Mouse (Mus musculus): ENCODE results near the gene Sys1. TPM values are rescaled to one million over a fixed set of nuclear protein-coding genes. Genes with fewer than 3 reads are reported as not detected.

Sys1 gene
- total and polyA plus RNA-seq, 3 experiments, result 85.8 to 94.3 TPM; not detected in 1

DNA sequence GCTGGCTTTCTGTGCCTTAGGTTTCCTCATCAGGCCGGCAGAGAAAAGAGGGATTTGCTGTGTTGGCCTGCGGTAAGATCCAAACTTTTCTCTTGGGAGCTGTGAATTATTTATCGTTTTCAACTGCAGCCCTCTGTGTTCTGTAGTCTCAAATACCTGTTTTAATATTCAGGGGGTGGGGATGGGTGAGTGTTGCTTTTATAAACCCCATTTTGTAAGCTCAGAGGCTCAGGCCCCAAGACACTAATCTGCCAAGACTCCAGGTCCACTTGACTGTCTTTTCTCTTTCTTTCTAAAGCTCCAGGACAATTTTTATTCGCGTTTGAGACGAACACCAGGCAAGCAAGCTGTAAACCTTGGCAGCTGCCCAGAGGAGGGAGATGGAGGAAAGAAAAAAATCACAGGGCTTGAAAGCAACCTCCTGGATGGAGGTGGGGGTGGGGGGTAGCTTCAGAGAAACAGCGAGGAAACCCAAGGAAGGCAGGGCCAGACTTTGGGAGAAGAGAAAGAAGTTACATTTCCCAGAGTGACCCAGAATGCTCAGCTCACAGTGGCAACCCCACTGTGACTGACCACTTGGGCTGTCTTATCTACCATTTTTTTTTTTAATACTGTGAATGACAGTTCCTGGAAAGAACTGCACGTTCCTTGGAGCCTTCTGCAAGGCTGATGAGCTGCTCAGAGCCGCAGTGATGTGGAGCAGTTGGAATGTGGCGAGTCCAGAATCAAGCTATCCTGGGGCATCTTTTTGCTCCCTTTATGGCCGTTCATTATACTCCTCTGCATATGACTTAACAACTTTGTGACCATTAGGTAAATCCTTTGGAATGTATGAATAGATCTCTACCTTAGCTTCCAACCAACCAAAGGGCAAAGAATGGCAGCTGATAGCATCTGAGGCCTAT is 61.8 kb downstream of the Sys1 start:
- peaks cover 2 to 16% of the 10 kb centered on the region in 2 experiments for H3K4me1 ChIP-seq (ENCODE audit: control insufficient read depth in 1 of 2, insufficient read depth in 2 of 2, low read length in 2 of 2)
- TF ChIP-seq POLR2A (IDR thresholded peaks at IDR 0.05; ENCODE audit: control insufficient read depth in 1 of 2, insufficient read depth in 1 of 2, low read depth in 1 of 2, low read length in 2 of 2, poor library complexity in 1 of 2) (no peak), ZMIZ1 (IDR thresholded peaks at IDR 0.05; ENCODE audit: low read depth, low read length) (no peak), E2F4 (IDR thresholded peaks at IDR 0.05; ENCODE audit: borderline replicate concordance, low read depth, low read length) (no peak), TCF12 (IDR thresholded peaks at IDR 0.05; ENCODE audit: low read depth, low read length) (no peak), USF2 (IDR thresholded peaks at IDR 0.05; ENCODE audit: borderline replicate concordance in 1 of 2, insufficient read depth in 1 of 2, low read depth in 1 of 2, low read length in 2 of 2) (no peak), GATA1 (IDR thresholded peaks at IDR 0.05; ENCODE audit: low read depth, low read length) (no peak)
- H3K4me3 ChIP-seq (ENCODE audit: control insufficient read depth in 1 of 2, insufficient read depth in 1 of 2, low read depth in 2 of 2, low read length in 2 of 2), result no peak overlapping the region
- H3K9me3 ChIP-seq (replicated peaks; ENCODE audit: insufficient read depth, low read length), result no peaks in the 10 kb centered on the region
- no peak overlapping the region for H3K9ac ChIP-seq (ENCODE audit: control insufficient read depth, low read depth, low read length, poor library complexity, severe bottlenecking)
- H3K79me2 ChIP-seq (ENCODE audit: control insufficient read depth, insufficient read depth, low read length, poor library complexity), result peaks cover under 1% of the 10 kb centered on the region; the same call in 1 of the 2 replicates
- H3K27ac ChIP-seq (ENCODE audit: control insufficient read depth, low read depth, low read length), result no peak overlapping the region
- DNase-seq (ENCODE audit: low read depth, low spot score), result no peak
- H3K36me3 ChIP-seq (ENCODE audit: control insufficient read depth in 1 of 2, insufficient read depth in 2 of 2, low read length in 2 of 2), result peaks cover 0 to 12% of the 10 kb centered on the region in 2 experiments; a peak in 2 of 4 replicates
- no peaks in the 10 kb centered on the region for H3K27me3 ChIP-seq (ENCODE audit: control insufficient read depth in 1 of 2, insufficient read depth in 2 of 2, low read length in 2 of 2)

DNA sequence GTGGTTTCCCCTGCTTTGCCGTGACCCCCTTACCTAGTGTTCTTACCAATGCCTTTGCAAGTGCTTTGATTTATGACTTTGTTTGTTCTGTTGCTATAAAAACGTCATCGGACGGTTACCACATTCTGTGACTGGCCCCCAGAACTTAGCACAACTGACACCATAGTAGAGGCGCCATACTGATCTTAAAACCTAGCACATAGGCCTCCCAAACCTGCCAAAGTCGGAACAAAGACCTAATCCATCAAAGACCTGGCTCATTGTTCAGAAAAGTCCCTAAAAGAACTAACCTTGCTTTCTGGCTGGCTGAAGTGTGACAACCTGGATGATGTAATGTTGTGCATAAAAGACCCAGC is 62.4 kb downstream of the Sys1 start:
- Histone ChIP-seq H3K36me3 (ENCODE audit: control insufficient read depth in 1 of 2, insufficient read depth in 2 of 2, low read length in 2 of 2) (peaks cover 0 to 12% of the 10 kb centered on the region in 2 experiments; a peak in 2 of 4 replicates), H3K27ac (ENCODE audit: control insufficient read depth, low read depth, low read length) (no peak overlapping the region), H3K79me2 (ENCODE audit: control insufficient read depth, insufficient read depth, low read length, poor library complexity) (peaks cover 3% of the 10 kb centered on the region), H3K27me3 (ENCODE audit: control insufficient read depth in 1 of 2, insufficient read depth in 2 of 2, low read length in 2 of 2) (no peaks in the 10 kb centered on the region), H3K9ac (ENCODE audit: control insufficient read depth, low read depth, low read length, poor library complexity, severe bottlenecking) (no peak overlapping the region), H3K4me3 (ENCODE audit: control insufficient read depth in 1 of 2, insufficient read depth in 1 of 2, low read depth in 2 of 2, low read length in 2 of 2) (no peak overlapping the region), H3K9me3 (replicated peaks; ENCODE audit: insufficient read depth, low read length) (no peaks in the 10 kb centered on the region), H3K4me1 (ENCODE audit: control insufficient read depth in 1 of 2, insufficient read depth in 2 of 2, low read length in 2 of 2) (peaks cover 2 to 16% of the 10 kb centered on the region in 2 experiments)
- no peak for DNase-seq (ENCODE audit: low read depth, low spot score)
- TF ChIP-seq POLR2AphosphoS2 (IDR thresholded peaks at IDR 0.05; ENCODE audit: low read length) (no peak), RAD21 (IDR thresholded peaks at IDR 0.05; ENCODE audit: low read depth, low read length) (no peak), SIN3A (IDR thresholded peaks at IDR 0.05; ENCODE audit: low read length) (no peak), E2F4 (IDR thresholded peaks at IDR 0.05; ENCODE audit: borderline replicate concordance, low read depth, low read length) (no peak), BHLHE40 (IDR thresholded peaks at IDR 0.05; ENCODE audit: borderline replicate concordance, low read depth, low read length) (no peak), USF1 (IDR thresholded peaks at IDR 0.05; ENCODE audit: low read depth, low read length) (no peak), NRF1 (IDR thresholded peaks at IDR 0.05; ENCODE audit: insufficient read depth, low read depth, low read length, poor library complexity, severe bottlenecking) (no peak), EP300 (IDR thresholded peaks at IDR 0.05; ENCODE audit: low read depth in 1 of 2, low read length in 2 of 2) (no peak), NELFE (IDR thresholded peaks at IDR 0.05; ENCODE audit: low read depth, low read length) (no peak), TAL1 (IDR thresholded peaks at IDR 0.05; ENCODE audit: low read length) (no peak), HCFC1 (IDR thresholded peaks at IDR 0.05; ENCODE audit: low read depth, low read length) (no peak), TBP (IDR thresholded peaks at IDR 0.05; ENCODE audit: low read depth, low read length) (no peak), CHD2 (IDR thresholded peaks at IDR 0.05; ENCODE audit: low read length) (no peak), ETS1 (IDR thresholded peaks at IDR 0.05; ENCODE audit: low read depth, low read length) (no peak), ZC3H11A (IDR thresholded peaks at IDR 0.05; ENCODE audit: low read depth, low read length) (no peak), UBTF (IDR thresholded peaks at IDR 0.05; ENCODE audit: borderline replicate concordance, insufficient read depth, low read depth, low read length) (no peak), GATA1 (IDR thresholded peaks at IDR 0.05; ENCODE audit: low read depth, low read length) (no peak), MYB (IDR thresholded peaks at IDR 0.05; ENCODE audit: low read depth, low read length) (no peak), ZMIZ1 (IDR thresholded peaks at IDR 0.05; ENCODE audit: low read depth, low read length) (no peak), MAZ (IDR thresholded peaks at IDR 0.05; ENCODE audit: low read depth, low read length) (no peak)
